Mouse (Mus musculus) subcutaneous adipose tissue, adult 2 months (tissue): Measurements from ENCODE around the gene P4ha3. TPM values are rescaled to one million over a fixed set of nuclear protein-coding genes. Genes with fewer than 3 reads are reported as not detected.

ENCODE experiments used
- polyA plus RNA-seq: library from polyadenylated mRNA; depleted of rRNA; stranded (reverse); fragments of >200 nt; gene quantifications from 2 replicates; pipeline ENCODE4 v1.2.3, GENCODE M21; 2012; ENCODE audit warnings: low replicate concordance; rRNA removed

The P4ha3 gene
- polyA plus RNA-seq: 0.85 and 5.2 TPM in 2 replicates

GRCm38 (mm10) chr7:100285383-100285782 lies at the start of gene P4ha3:
Gene P4ha3, plus strand, starts transcription at chr7:100285520.

Other genes starting within 250 kb of the P4ha3 start
- gene Pold3, start 164.0 kb upstream of the P4ha3 start, polyA plus RNA-seq: 5.2 and 11.5 TPM in 2 replicates
- 7.0 and 11.8 TPM in 2 replicates for gene Lipt2, start 126.2 kb upstream of the P4ha3 start, polyA plus RNA-seq
- gene Kcne3, start 109.0 kb upstream of the P4ha3 start, polyA plus RNA-seq: 11.4 and 18.2 TPM in 2 replicates
- 2.1 and 3.4 TPM in 2 replicates for gene Pgm2l1, start 58.1 kb upstream of the P4ha3 start, polyA plus RNA-seq
- 14.4 and 26.3 TPM in 2 replicates for gene C2cd3, start 86.7 kb downstream of the P4ha3 start, polyA plus RNA-seq
- 67.9 and 96.9 TPM in 2 replicates for gene Ppme1, start 86.8 kb downstream of the P4ha3 start, polyA plus RNA-seq
- gene Ucp3, start 187.5 kb downstream of the P4ha3 start, polyA plus RNA-seq: 23.2 and 53.9 TPM in 2 replicates
- 381 and 533 TPM in 2 replicates for gene Ucp2, start 207.8 kb downstream of the P4ha3 start, polyA plus RNA-seq
- gene Dnajb13, start 229.4 kb downstream of the P4ha3 start, polyA plus RNA-seq: 1.5 and 8.5 TPM in 2 replicates